Mouse (Mus musculus) intestine, postnatal 0 days (tissue): Measurements from ENCODE around the gene Lsm3. TPM values are rescaled to one million over a fixed set of nuclear protein-coding genes. Genes with fewer than 3 reads are reported as not detected.
"Not testable (repeated sequence)": the region's sequence is repeated elsewhere in the genome, so short reads cannot be mapped to it uniquely, and the experiment has no call there.

ENCODE experiments used
- ATAC-seq: fragments of 200-750 bp; cut with Nextera tagmentation; 2 replicates; pipeline ENCODE4 v1.8.0; 2017; ENCODE audit warnings: mild to moderate bottlenecking, moderate TSS enrichment, moderate library complexity
- H3K27ac ChIP-seq: fragments of 300-500 bp; sonication (generic); 2 replicates; pipeline ENCODE4 v1.5.1; 2014; ENCODE audit warnings: mild to moderate bottlenecking, low read depth, low read length, moderate library complexity
- H3K27me3 ChIP-seq: fragments of 300-500 bp; sonication (generic); replicated peaks from 2 replicates; pipeline ENCODE4 v1.6.1; 2014; ENCODE audit warnings: low read length, mixed read lengths; ENCODE audit not compliant: control insufficient read depth, insufficient read depth
- H3K36me3 ChIP-seq: fragments of 300-500 bp; sonication (generic); 2 replicates; pipeline ENCODE4 v1.6.1; 2014; ENCODE audit warnings: mild to moderate bottlenecking, moderate library complexity; ENCODE audit not compliant: control insufficient read depth, insufficient read depth
- H3K4me1 ChIP-seq: fragments of 300-500 bp; sonication (generic); replicated peaks from 2 replicates; pipeline ENCODE4 v1.6.1; 2014; ENCODE audit warnings: antibody characterized with exemption, low read length, mixed read lengths; ENCODE audit not compliant: control insufficient read depth, insufficient read depth
- H3K4me2 ChIP-seq: fragments of 300-500 bp; sonication (generic); replicated peaks from 2 replicates; pipeline ENCODE4 v1.6.1; 2014; ENCODE audit warnings: low read depth, mild to moderate bottlenecking, moderate library complexity
- H3K4me3 ChIP-seq: fragments of 300-500 bp; sonication (generic); 2 replicates; pipeline ENCODE4 v1.5.1; 2014; ENCODE audit warnings: low read depth, low read length
- H3K9ac ChIP-seq: fragments of 300-500 bp; sonication (generic); 2 replicates; pipeline ENCODE4 v1.6.1; 2014; ENCODE audit warnings: mild to moderate bottlenecking, low read depth, low read length
- H3K9me3 ChIP-seq: fragments of 300-500 bp; sonication (generic); 2 replicates; pipeline ENCODE4 v1.6.1; 2016; ENCODE audit warnings: mixed run types; ENCODE audit not compliant: control insufficient read depth
- CTCF ChIP-seq: sonication (generic); IDR thresholded peaks from 2 replicates; pipeline ENCODE4 v1.5.1; 2016; ENCODE audit warnings: low read depth, mild to moderate bottlenecking, control low read depth, antibody characterized with exemption, moderate library complexity
- WGBS: fragments of 180-500 bp; shearing (Covaris S2); extraction: QIAGEN DNeasy Blood & Tissue Kit; methylation state at CpG from one replicate; pipeline ENCODE4 v1.1.7; 2014; 5-methylcytosine and 5-hydroxymethylcytosine counted together
- polyA plus RNA-seq: library from polyadenylated mRNA; unstranded; fragments of >200 nt; fragmentation: Nextera tagmentation; extraction: Ambion mirVana; gene quantifications from 2 replicates; pipeline ENCODE4 v1.2.1, GENCODE M21; 2015

The Lsm3 gene
- 133 and 139 TPM in 2 replicates for polyA plus RNA-seq

DNA sequence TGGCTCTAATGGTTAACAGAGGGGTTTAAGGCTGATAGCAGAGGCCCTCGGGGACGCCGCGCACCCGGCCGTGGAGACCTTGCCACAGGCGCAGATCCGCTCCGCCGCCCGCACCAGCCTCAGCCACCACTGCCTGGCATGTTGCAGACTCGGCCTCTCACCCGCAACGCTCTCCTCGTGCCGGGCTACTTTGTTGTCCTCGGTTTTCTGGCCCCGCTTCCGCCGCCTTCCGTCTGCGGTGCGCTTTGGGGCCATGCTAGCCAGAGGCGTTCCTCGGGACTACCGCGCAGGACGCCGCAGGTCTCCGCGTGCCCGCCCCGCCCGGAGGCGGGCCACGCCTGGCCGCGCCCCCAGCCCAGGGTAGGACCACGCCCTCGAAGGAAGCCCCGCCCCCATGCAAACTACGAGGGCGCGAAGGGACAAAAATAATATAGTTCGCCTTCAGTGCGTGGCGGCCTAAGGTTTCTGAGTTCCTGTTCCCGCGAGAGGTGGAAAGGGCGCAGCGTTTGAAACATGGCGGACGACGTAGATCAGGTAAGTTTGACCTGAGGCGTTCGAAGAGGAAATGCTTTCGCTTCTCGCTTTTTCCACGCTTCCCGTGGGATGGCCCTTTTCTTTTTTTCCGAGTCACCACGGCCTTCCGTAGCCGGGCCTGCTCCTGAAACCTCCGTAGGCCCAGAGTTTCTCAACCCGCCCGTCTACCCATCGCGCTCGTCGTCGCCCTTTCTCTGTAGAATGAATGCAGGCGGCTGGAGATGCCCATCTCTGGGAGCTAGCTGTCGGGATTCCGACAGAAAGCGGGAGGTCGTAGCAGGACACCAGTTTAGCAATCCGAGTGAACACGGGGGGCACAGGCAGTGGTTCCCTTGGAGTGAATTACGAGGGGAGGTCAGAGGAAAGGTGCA lies at the start of gene Lsm3, which contains the start of gene Xpc:
Gene Lsm3, plus strand, starts transcription at position 384 of the 905 bp plus-strand sequence.
Gene Xpc, minus strand, starts transcription at position 344 of the 905 bp plus-strand sequence.
- peaks cover 35% of the 10 kb centered on the region for H3K36me3 ChIP-seq
- H3K27me3 ChIP-seq: no peaks in the 10 kb centered on the region
- WGBS: under 1% methylated on average over 80 of the region's 80 CpGs
- peak within 1 kb of the TSS; percentile 89 for H3K9ac ChIP-seq
- H3K4me1 ChIP-seq: peaks cover 10% of the 10 kb centered on the region; the same call in 1 of the 2 replicates
- peak within 1 kb of the TSS; percentile 97 for H3K4me2 ChIP-seq
- TF ChIP-seq CTCF: peak; percentile 26
- no peaks in the 10 kb centered on the region for H3K9me3 ChIP-seq
- ATAC-seq: peak; percentile 98
- H3K27ac ChIP-seq: peak within 1 kb of the TSS; percentile 75
- peak within 1 kb of the TSS; percentile 93 for H3K4me3 ChIP-seq

DNA sequence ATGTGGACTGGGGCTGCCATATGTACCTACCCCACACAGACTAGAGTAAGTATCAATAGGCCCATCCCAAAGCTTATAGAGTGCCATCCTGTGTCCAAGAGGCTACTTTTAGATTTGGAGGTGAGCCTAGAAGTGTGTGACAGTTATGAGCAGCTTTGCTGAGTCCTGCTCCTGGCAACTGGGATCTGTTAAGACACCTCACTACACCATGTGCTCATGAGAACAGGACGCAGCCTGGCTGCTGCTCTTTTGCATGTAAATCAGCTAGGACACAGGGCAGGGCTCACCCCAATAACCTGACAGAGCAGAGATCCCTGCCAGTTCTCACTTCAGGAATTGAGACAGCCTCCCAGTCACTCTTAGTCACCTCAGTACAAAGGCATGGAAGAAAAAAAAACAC lies 48.6 kb upstream of the Lsm3 start:
- H3K27me3 ChIP-seq: no peaks in the 10 kb centered on the region
- H3K27ac ChIP-seq: no peak overlapping the region
- no peak for ATAC-seq
- peaks cover 41% of the 10 kb centered on the region for H3K36me3 ChIP-seq
- 87% methylated on average over 1 of the region's 1 CpGs for WGBS
- H3K4me2 ChIP-seq: no peak overlapping the region
- TF ChIP-seq CTCF: no peak
- no peak overlapping the region for H3K4me3 ChIP-seq
- H3K9ac ChIP-seq: no peak overlapping the region
- H3K4me1 ChIP-seq: no peaks in the 10 kb centered on the region; the same call in 1 of the 2 replicates
- H3K9me3 ChIP-seq: no peaks in the 10 kb centered on the region

DNA sequence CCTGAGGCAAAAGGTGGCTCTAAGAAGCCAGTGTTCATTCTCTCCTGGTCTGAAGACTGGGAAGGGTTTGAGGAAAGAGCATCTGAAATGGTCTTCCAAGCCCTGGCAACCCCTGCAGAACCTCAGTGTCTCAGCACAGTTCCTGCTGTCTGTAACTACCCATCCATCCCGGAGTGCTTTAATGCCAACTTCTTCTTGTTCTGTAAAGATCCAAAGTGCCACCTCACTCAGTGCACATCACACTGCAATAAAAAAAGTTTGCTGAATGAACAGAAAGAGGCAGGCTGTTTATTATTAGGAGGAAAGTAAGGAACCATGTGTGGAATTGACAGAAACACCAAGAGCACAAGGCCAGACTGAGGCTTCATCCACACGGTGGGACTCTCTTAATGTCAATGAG lies 45.0 kb upstream of the Lsm3 start:
- 78% methylated on average over 2 of the region's 2 CpGs for WGBS
- TF ChIP-seq CTCF: no peak

DNA sequence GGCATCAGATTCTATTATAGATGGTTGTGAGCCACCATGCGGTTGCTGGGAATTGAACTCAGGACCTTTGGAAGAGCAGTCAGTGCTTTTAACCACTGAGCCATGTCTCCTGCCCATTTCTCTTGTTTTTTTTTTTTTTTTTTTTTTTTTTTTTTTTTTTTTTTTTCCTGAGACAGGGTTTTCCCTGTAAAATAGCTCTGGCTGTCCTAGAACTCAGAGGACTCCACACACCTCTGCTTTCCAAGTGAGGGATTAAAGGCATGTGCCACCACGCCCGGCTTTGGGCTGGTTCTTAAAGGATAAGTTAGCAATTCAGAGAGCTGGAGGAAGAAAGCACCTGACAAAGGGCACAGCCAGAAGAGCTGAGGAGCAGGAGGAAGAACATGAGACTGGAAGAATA lies 44.3 kb upstream of the Lsm3 start:
- H3K9me3 ChIP-seq, H3K9ac ChIP-seq, H3K4me1 ChIP-seq, H3K27me3 ChIP-seq, H3K27ac ChIP-seq, ATAC-seq, H3K4me2 ChIP-seq, H3K4me3 ChIP-seq: not testable (repeated sequence)
- H3K36me3 ChIP-seq: peaks cover 17% of the 10 kb centered on the region; the same call in 1 of the 2 replicates
- 78% methylated on average over 3 of the region's 3 CpGs for WGBS

More for the DNA sequence above, 45.0 kb upstream of the Lsm3 start:
- peaks cover 17% of the 10 kb centered on the region; the same call in 1 of the 2 replicates for H3K36me3 ChIP-seq
- no peaks in the 10 kb centered on the region for H3K9me3 ChIP-seq
- no peak overlapping the region for H3K4me3 ChIP-seq
- H3K4me1 ChIP-seq: peaks cover 9% of the 10 kb centered on the region
- no peak for ATAC-seq
- no peak overlapping the region; the same call in 1 of the 2 replicates for H3K27ac ChIP-seq
- no peaks in the 10 kb centered on the region for H3K27me3 ChIP-seq
- H3K9ac ChIP-seq: no peak overlapping the region
- no peak overlapping the region for H3K4me2 ChIP-seq

DNA sequence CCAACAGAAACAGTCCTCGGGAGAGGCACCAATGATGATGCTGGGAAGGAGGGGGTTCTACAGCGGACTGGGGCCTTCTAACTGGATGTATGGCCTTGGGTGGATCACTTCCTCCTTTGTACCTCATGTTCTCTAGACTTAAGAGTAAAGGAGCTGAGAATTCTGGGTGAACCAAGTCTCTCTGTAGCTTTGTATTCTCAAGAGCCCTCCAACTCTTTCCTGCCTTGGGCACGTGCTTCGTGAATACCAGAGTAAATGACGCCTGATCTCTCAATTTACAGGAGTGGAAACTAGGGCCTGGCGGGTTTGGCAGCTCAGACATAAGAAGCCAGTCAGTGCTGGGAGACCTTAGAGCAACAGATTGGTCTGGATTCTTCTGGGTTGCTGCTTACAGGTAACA lies 43.4 kb upstream of the Lsm3 start:
- 21% methylated on average over 6 of the region's 6 CpGs for WGBS
- Histone ChIP-seq H3K27me3 (no peaks in the 10 kb centered on the region), H3K4me2 (peak overlapping the region; percentile 66), H3K4me3 (peak overlapping the region; percentile 78), H3K9me3 (no peaks in the 10 kb centered on the region), H3K27ac (no peak overlapping the region), H3K4me1 (peaks cover 9% of the 10 kb centered on the region), H3K9ac (0 out of 2 replicates have a peak overlapping the region, but pooled peaks have one; percentile 74), H3K36me3 (peaks cover 14% of the 10 kb centered on the region; the same call in 1 of the 2 replicates)
- no peak for ATAC-seq
- TF ChIP-seq CTCF: no peak
